Mouse (Mus musculus) monocyte, adult 2 months (primary cell): Measurements from ENCODE around the gene Ppm1d.

ENCODE experiments used
- DNase-seq, 2 experiments: peaks; one replicate each; pipeline ENCODE4 v3.0.0; 2022; ENCODE audit warnings: low spot score in 2 of 2, low read depth in 1 of 2

Ppm1d gene

DNA sequence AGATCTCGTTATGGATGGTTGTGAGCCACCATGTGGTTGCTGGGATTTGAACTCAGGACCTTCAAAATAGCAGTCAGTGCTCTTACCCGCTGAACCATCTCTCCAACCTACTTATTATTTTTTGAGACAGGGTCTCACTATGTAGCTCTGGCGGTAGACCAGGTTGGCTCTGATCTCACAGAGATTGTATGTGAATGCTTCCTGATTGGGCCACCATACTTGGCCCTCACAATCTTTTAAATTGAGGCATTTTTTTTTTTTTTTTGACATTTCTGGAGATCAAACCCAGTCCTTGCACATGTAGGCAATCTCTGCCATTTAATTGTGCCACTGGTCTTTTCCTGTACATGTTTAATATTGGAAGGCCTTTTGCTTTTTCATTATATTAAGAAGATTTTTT is 17.7 kb downstream of the Ppm1d start:
- DNase-seq, result no peak

DNA sequence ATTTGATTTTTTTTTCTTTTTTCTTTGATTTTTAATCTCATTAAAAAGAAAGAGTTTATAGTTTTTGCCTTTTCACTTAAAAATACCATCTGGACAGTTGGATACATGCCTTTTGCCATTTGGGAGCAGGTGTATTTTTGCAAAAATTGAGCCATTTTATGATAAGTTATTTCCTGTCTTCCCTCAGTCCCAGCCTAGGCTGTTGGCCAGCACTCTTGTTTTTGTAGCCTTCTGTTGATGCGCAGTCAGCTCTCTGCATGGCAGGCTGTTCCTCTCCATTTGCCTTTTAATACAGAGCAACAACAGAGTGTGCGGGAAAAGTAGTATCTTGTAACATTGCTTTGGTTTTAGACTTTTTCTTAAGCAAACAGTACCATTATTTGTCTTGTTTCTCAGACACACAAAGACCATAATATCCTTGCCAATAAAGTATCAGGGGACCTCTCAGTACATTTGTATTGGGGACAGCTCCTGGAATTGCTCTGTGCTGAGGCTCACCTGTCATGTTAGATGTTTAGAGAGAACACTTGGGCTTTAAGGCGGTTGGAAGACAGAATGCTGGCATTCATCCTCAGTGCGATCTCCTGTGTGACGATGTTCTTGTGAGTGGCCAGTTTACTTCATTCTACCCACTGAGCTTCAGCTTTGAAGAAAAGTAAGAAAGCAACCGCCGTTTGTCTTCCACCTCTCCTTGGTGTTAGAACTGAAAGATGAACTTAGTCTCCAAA is 18.3 kb downstream of the Ppm1d start:
- no peak for DNase-seq

DNA sequence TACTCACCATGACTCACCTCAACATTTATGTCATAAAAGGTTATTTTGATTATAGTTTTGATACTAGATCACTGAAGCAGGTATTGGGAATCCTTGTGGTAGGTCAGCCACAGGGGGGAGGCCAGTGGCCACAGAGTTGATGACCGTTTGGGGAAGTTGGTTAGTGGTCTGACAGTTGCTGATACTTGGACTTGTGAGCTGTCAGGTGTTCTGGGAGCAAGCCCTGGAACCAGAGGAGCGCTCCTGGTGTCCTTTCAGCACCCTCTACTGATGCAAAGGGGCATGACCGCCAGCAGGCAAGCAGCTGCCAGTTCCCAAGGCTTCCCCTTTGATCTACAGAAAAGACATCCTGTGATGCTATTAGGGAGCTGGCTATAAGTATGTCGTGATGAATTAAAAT is 23.7 kb downstream of the Ppm1d start:
- no peak for DNase-seq

DNA sequence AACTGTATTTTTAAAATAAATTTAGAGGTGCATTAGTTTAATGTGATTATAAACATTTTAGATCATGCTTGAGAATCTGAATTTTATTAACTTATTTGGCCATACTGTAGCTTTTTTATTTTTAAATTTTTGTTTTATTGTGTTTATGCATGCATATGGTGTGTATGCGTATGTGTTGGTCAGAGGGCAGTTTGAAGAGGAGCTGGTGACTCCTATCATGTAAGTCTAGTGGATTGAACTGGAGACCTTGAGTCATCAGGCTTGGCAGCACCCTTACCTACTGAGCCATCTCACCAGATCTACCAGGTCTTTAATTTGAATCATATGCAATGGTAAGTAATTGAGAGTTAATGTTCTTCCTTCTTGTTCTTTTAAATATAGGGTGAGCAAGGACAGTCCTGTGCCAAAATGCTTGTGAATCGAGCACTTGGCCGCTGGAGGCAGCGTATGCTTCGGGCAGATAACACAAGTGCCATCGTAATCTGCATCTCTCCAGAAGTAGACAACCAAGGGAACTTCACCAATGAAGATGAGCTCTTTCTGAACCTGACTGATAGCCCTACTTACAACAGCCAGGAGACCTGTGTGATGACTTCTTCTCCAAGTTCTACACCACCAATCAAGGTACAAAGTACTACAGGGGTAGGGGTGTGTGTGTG is 28.3 kb downstream of the Ppm1d start:
- DNase-seq, result no peak

DNA sequence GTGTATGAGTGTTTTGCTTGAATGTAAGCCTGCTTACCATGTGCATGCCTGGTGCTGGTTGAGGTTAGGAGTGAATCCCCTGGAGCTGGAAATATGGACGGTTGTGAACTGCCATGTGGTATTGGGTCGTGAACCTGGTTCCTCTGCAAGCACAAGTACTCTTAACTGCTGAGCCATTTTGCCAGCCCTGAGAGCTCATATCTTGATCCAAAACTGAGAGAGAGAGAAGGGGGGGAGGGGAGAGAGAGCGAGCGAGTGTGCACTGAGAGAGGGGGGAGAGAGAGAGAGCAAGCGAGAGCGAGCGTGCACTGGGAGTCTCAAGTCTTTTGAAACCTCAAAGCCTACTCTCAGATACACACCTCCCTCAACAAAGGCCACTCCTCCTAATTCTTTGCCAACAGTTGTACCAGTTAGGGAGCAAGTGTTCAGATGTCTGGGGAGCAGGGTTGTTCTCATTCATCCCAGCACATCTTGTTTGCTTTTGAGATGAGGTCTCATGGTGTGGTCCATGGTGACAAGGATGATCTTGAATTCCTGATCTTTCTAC is 29.1 kb downstream of the Ppm1d start:
- no peak for DNase-seq

DNA sequence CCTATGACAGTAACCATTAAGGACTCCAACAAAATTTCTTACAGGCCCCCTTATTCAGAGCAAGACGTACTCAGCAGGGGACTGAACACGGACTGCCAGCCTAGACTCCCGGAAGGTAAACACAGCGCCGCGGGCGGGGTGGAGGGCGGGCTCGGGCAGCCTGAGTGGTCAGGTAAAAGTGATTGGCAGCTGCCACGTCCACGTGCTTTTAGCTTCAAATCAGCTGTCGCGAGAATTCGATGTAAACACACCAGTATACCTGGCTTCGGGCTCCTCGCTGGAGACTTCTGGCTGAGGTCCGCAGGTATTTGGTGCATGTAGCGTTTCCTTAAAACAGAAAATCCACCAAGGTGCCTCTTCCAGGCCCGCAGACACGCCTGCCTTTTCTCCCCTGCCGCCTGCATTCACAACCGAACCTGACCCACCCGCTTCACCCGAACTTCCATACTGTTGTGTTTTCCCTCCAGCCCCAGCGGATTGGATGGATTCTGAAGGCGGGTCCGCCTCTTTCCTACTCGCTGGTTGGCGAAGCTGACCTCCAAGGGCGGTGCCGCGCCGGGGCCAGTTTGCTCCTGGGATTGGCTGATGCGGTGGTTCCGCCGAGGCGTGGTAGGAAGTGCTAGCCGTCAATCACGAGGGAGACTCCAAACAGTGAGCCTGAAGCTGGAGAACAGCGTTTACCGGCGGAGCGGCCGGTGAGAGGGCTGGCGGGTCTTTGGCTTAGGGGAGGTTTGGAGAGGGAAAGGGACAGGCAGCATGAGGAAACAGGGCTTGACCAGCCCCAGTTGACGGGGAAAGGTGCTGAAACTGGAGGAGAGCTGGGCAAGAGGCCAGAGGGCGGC is 41.7 kb downstream of the Ppm1d start, which contains the start of gene Bcas3:
Gene Bcas3, plus strand, starts transcription at position 629 of the 842 bp plus-strand sequence.
- DNase-seq, result peak; percentile 97

DNA sequence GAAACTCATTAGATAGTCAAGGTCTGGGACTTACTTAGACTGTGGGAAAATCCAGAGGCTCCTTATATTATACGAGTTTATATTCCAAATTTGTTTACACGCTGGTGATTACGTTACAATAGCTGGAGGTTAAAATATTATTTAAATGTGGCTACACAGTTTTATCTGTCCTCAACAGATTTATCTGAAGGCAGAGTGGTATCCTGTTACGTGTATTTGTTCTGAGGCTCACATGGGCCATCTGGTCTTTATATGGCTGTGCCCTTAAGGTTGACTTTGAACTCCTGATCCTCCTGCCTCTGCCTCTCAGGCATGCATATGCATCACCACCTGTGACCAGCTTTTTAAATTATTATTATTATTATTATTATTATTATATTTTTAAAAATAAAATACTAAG is 42.8 kb downstream of the Ppm1d start:
- DNase-seq, result no peak

DNA sequence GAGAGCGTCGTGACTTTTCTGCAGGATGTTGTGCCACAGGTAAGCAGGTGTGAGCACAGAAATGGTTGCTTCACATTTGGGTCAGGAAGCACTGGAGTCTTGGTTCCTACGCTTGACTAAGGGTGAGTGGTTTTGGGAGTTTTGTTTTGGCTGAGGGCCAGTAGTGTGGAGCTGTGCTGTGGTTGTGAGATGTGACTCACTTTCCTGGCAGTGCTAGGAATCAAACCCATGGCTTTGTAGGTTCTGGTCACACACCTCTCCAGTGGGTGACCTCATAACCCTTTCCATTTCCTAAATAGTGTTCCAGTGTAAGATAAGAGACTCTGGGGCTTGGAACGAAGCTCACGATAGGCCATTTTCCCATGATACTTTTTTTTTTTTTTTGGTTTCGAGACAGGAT is 48.6 kb downstream of the Ppm1d start:
- DNase-seq, result no peak

DNA sequence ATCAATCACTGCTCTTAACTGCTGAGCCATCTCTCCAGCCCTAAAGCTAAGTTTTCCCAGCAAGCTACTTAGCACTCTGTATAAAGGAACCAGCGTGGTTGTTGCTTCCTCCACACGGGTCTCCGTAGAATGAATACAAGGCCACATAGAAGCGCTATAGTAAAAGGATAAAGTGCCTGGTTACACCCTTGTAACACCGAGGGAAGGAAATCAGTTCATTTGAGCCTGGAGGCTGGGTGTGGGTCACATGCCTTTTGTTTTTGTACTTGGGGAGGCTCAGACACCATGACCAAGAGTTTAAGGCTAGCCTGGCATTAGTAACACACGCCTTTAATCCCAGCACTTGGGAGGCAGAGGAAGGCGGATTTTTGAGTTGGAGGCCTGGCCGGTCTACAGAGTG is 50.6 kb downstream of the Ppm1d start:
- no peak for DNase-seq

DNA sequence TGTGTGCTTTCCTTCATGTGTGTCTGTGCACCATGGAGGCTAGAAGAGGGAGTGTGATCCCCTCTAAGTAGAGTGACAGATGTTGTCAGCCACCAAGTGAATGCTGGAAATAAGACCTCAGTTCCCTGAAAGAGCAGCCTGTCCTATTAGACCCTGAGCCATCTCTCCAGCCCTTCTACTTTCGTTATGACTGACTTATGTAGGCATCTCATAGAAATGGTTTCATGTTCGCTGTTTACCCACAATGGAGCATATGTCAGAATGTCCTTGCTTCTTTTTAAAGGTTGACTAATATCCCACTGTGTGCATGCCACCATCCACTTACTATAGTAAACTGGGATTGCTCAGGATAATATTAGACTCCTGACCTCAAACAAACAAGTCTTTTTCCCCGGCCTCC is 55.1 kb downstream of the Ppm1d start:
- DNase-seq, result no peak

DNA sequence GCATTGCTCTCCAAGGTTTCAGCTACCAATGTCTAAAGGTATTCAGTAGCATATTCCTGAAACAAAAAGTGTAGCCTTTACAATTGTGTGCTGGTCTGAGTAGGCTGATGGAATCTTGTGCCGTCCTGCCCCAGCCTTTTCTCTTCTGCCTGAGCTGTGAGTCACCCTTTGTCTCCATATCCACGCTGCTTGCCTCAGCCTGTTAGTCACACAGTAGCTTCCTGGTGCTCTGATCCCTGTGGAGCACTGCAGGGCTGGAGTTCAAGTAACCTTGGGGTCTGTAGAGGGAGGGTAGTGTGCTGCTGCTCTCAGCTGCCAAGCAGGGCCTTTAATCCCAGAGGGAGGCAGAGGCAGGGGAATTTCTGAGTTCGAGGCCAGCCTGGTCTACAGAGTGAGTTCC is 56.8 kb downstream of the Ppm1d start:
- no peak for DNase-seq

DNA sequence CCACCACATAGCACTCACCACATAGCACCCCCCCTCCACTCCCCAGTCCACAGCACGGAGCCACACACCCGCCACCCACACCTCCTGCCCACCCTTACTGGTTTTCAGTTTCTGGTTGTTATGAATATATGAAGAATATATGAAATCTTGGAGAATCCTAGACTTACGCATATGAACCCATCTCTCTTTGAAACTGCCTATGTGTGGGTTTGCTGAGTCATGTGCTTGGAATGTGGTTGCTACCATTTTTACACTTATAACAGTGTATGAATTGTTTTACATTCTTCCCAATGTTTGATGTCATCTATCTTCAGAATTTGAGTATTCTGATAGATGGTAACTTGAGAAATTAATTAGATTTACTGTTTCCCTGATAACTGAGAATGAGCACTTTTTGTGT is 68.0 kb downstream of the Ppm1d start:
- no peak for DNase-seq

DNA sequence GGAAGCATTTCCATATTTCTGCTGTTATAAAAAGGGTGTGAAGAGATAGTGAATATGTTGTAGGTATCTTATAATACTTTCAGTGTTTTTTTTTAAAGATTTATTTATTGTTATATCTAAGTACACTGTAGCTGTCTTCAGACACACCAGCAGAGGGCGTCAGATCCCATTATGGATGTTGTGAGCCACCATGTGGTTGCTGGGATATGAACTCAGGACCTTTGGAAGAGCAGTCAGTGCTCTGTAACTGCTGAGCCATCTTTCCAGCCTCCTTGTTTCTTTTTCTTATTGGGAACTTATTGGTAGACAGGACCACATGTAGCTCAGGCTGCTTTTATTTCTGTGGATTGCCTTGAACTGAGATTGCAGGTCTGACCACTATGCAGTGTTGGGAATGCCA is 69.0 kb downstream of the Ppm1d start:
- no peak for DNase-seq

DNA sequence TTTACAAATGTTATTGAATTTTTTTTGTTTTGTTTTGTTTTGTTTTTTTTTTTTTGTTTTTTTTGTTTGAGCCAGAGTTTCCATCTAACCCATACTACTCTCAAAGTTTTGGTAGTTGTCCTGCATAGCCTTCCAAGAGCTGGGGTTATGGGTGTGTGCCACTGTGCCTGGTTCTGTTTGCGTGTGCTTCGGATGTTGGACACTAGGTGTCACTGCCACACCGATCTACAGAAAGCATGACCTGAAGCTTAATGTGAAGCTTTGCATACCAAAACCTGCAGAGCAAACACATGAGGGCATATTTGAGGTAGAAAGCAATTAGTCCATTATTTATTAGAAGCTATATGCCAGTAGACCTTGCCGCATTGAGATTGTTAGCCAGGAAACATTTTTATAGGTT is 71.0 kb downstream of the Ppm1d start:
- DNase-seq, result no peak

DNA sequence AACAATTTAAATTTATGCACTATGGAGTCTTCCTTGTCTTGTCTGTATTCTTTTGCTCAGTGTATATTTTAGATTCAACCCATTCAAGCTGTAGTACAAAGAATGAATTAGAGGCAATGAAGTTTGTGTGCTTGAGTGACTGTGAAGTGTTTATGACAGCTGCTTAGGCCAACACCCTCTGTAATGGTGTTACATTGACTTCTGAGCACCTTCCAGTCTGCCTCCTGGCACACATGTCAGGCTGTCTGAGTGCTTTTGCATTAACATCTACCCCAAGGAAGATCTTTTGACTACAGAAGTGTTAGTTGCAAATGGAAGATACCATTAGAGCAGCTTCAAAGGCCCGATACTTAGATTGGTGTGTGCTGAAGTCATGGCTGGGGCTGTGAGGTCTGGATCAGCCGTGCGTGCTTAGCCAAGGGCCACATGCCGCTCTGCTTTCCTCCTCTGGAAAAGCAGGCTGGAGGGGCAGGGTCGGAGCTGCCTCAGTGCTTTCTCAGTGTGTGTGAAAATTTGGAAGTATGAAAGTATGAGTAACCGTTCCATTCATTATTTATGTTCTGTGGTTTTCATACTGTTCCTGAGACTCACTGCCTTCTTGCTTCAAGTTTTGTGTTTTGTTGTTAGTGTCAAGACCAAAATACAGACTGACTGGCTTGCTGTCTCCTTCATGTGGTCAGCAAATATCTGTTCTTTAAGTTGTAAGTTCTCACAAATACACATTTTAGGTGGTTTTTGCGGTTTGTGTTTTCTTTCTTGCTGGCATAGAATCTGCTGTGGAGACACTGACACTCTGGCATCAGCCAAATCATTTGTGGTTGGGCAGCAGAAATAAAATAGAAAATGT is 73.2 kb downstream of the Ppm1d start:
- no peak for DNase-seq

DNA sequence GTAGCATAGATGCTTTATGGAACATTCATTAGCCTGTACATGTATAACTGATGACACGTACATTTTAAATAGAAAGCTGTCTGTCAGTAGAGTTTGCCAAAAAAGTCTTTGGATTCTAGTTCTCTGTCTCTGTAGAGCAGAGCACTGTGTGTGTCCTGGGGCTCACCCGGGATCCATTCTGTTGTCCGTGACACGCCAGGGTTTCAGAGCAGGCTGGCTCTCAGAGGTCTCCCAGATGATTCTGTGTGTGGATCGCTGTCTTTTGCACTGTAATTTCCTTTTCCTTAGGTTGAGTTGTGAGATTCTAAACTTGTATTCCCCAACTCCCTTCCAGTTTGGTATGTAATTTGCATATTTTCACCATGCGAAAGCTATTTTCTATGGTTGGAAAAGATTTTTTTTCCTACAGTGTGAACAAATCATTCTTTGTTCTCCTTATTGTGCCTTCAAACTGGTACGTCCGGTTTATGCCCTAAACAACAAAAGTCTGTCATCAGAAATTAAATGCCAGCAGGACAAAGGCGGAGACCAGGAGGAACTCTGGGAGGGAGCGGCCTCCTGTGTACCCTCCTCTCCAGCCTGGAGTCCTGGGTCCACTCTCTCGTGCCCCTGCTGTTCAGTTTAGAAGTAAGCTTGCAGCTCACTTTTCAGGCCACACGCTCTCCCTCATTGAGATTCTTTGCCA is 81.3 kb downstream of the Ppm1d start:
- DNase-seq, result no peak

DNA sequence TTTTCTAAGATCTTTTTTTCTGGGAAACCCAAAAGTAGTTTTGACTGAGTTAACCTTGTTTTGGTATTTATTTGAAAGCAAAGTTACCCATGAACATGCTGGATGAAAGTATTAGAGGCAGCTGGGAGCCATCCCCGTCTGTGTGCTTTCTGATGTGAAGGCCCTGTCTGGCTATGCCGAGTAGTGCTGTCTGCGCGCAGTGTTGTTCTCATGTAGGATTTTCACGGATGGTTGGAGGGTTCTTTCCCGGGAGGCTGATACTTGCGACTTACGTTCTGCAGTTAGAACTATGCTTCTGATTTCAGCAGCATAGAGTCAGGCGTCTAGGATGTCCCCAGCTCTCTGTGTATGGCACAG is 81.8 kb downstream of the Ppm1d start:
- DNase-seq, result no peak

DNA sequence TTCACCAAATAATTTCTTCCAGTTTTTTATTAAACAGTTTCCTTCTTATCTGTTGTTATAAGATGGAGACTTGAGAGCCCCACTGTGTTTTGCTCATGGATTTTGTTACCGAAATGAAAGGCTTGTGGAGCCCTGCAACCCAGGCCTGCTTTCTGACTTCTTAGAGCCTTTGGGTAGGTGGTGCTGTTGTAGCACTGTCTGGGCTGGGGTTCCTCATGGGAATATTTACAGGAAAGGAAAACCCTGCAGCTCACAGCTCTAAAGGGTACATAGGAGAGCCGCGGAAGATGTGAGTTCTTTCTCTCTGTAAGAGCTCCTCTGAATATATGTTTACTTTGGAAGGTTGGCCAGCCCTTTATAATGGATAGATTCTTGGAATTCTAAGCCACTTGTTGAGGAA is 82.9 kb downstream of the Ppm1d start:
- DNase-seq, result no peak

DNA sequence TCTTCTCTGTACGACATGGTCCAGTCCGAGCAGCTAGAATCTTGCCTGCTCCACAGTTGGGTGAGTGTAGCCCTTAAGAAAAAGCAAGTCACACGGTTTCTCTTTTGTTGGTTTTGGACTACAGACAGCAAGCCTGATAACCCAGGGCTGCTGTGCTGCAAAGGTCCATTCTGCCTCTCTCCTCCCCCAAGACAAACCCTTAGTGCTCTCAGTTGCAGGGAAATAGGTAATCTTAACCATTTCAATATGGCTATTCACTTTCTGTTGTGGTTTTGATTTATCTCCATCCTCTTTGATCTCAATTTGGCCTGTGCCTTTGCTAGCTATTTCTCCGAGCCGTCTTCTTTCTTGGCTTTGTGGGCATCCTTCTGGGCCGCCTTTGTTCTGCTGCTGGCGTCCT is 84.3 kb downstream of the Ppm1d start:
- DNase-seq, result no peak
